Mouse (Mus musculus): ENCODE measurements around the gene Itgad. TPM values are rescaled to one million over a fixed set of nuclear protein-coding genes. Genes with fewer than 3 reads are reported as not detected.

Itgad gene
- polyA plus RNA-seq, 1 experiment from 2014 or later: 0.04 TPM

- Histone ChIP-seq H3K4me3 (ENCODE audit: low read length) (no peak overlapping the region), H3K4me1 (replicated peaks; ENCODE audit: control insufficient read depth, insufficient read depth, low read length) (peaks cover 11% of the 10 kb centered on the region), H3K9me3 (ENCODE audit: control insufficient read depth, low read length) (no peaks in the 10 kb centered on the region), H3K9ac (ENCODE audit: low read length) (no peak overlapping the region; the same call in 1 of the 2 replicates), H3K27me3 (ENCODE audit: control insufficient read depth, insufficient read depth, low read depth, low read length) (no peaks in the 10 kb centered on the region), H3K36me3 (ENCODE audit: control insufficient read depth, insufficient read depth, low read length) (peaks cover 30% of the 10 kb centered on the region), H3K27ac (ENCODE audit: low read length) (peak overlapping the region; percentile 97; the same call in 1 of the 2 replicates), H3K4me2 (ENCODE audit: low read depth, low read length) (no peak overlapping the region)
- ATAC-seq (ENCODE audit: low read depth): no peak
- 82% methylated on average over 4 of the region's 4 CpGs for WGBS
These were observed 91.4 kb downstream of the Itgad start for GRCm38 (mm10) chr7:128245547-128245946.

- peak within 1 kb of the TSS; percentile 98 for H3K27ac ChIP-seq (ENCODE audit: low read length)
- peak within 1 kb of the TSS; percentile 77 for H3K4me3 ChIP-seq (ENCODE audit: low read length)
- ATAC-seq (ENCODE audit: low read depth): peak; percentile 91
- peaks cover 11% of the 10 kb centered on the region for H3K4me1 ChIP-seq (replicated peaks; ENCODE audit: control insufficient read depth, insufficient read depth, low read length)
- H3K27me3 ChIP-seq (ENCODE audit: control insufficient read depth, insufficient read depth, low read depth, low read length): no peaks in the 10 kb centered on the region
- peaks cover 23% of the 10 kb centered on the region for H3K36me3 ChIP-seq (ENCODE audit: control insufficient read depth, insufficient read depth, low read length)
- peak within 1 kb of the TSS; percentile 86 for H3K4me2 ChIP-seq (ENCODE audit: low read depth, low read length)
- 3% methylated on average over 24 of the region's 30 CpGs for WGBS
- H3K9ac ChIP-seq (ENCODE audit: low read length): peak within 1 kb of the TSS; percentile 92
- no peaks in the 10 kb centered on the region for H3K9me3 ChIP-seq (ENCODE audit: control insufficient read depth, low read length)
These were observed 92.6 kb downstream of the Itgad start, which contains the start of gene Tgfb1i1 for GRCm38 (mm10) chr7:128246496-128247391. Gene Tgfb1i1 (plus strand): TSS chr7:128246812.

- 1% methylated on average over 13 of the region's 13 CpGs for WGBS
- peak overlapping the region; percentile 92 for H3K9ac ChIP-seq (ENCODE audit: low read length)
- peak overlapping the region; percentile 77 for H3K4me3 ChIP-seq (ENCODE audit: low read length)
- peak overlapping the region; percentile 86 for H3K4me2 ChIP-seq (ENCODE audit: low read depth, low read length)
- H3K36me3 ChIP-seq (ENCODE audit: control insufficient read depth, insufficient read depth, low read length): peaks cover 23% of the 10 kb centered on the region
- H3K9me3 ChIP-seq (ENCODE audit: control insufficient read depth, low read length): no peaks in the 10 kb centered on the region
- H3K27me3 ChIP-seq (ENCODE audit: control insufficient read depth, insufficient read depth, low read depth, low read length): no peaks in the 10 kb centered on the region
- ATAC-seq (ENCODE audit: low read depth): peak; percentile 86
- peaks cover 14% of the 10 kb centered on the region for H3K4me1 ChIP-seq (replicated peaks; ENCODE audit: control insufficient read depth, insufficient read depth, low read length)
- H3K27ac ChIP-seq (ENCODE audit: low read length): peak overlapping the region; percentile 98
These were observed 93.3 kb downstream of the Itgad start for GRCm38 (mm10) chr7:128247443-128247842.

DNA sequence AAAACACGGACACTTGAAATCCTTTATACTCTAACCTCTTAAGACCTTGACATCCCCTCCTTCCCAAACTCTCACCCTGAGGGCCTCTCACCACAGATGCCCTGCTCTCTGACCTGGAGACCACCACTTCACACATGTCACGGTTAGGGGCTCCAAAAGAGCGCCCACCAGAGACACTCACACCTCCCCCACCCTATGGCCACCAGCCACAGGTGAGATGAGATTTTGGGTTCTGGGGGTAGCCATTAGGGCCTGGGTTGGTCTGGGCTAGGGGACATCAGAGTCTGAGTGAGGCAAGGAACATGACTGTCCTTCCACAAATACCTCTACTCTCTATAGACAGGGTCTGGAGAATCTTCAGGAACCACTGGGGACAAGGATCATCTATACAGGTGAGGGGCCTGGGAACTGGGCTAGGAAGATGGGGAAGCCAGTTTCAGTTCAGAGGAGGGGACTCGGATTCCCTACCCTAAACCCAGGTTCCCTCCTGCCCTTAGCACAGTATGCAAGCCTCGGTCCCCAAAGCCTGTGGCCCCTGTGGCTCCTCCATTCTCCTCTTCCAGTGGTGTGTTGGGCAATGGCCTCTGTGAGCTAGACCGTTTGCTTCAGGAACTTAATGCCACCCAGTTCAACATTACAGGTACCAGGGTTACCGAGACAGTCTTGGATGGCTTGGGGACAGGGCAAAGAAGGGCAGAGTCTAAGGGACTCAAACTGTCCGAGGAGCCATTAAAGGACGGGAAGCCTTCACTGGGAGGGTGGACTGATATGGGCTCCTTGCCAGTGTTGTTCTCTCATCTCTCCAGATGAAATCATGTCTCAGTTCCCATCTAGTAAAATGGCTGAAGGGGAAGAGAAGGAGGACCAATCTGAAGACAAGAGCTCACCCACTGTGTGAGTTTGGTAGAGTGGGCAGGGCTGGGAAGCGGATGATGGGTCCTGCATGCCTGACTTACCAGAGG lies 94.2 kb downstream of the Itgad start:
- no peaks in the 10 kb centered on the region for H3K9me3 ChIP-seq (ENCODE audit: control insufficient read depth, low read length)
- H3K27me3 ChIP-seq (ENCODE audit: control insufficient read depth, insufficient read depth, low read depth, low read length): no peaks in the 10 kb centered on the region
- H3K36me3 ChIP-seq (ENCODE audit: control insufficient read depth, insufficient read depth, low read length): peaks cover 18% of the 10 kb centered on the region
- H3K9ac ChIP-seq (ENCODE audit: low read length): peak overlapping the region; percentile 92
- WGBS: 66% methylated on average over 10 of the region's 10 CpGs
- H3K4me3 ChIP-seq (ENCODE audit: low read length): peak overlapping the region; percentile 77
- H3K4me2 ChIP-seq (ENCODE audit: low read depth, low read length): peak overlapping the region; percentile 86
- ATAC-seq (ENCODE audit: low read depth): no peak
- H3K27ac ChIP-seq (ENCODE audit: low read length): peak overlapping the region; percentile 45; the same call in 1 of the 2 replicates
- peaks cover 17% of the 10 kb centered on the region for H3K4me1 ChIP-seq (replicated peaks; ENCODE audit: control insufficient read depth, insufficient read depth, low read length)

DNA sequence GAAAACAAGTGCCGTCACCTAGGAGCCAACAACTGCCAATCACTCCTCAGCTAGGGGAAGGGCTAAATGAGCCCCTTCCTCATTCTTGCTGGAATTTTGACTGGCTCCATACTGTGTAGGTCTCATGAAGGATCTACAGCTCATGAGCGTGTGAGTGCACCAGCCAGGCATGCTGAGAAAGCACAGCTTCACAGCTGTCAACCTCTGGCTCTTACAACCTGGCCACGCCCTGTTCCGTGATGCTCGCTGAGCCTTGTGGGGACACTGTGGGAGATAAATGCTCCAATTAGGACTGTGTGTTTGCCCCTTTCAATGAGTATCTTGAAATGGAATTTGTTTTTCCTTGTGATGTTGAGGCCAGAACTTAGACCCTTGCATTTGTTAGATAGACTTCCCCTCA lies 95.8 kb downstream of the Itgad start:
- no peak for ATAC-seq (ENCODE audit: low read depth)

DNA sequence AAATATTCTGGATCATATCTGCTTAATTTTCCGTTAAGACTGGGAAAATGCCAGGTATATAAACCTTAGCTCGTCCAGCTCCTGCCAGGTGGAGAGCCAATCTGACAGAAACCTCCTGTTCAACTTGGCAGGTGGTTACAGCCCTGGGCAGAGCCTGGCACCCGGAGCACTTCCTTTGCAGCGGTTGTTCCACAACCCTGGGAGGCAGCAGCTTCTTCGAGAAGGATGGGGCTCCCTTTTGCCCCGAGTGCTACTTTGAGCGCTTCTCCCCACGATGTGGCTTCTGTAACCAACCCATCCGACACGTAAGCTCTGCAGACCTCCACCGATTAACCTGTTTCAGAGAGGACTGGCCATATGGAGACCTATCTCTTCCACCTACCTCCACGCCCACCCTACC lies 97.8 kb downstream of the Itgad start:
- Histone ChIP-seq H3K36me3 (ENCODE audit: control insufficient read depth, insufficient read depth, low read length) (peaks cover 8% of the 10 kb centered on the region), H3K27ac (ENCODE audit: low read length) (no peak overlapping the region), H3K9ac (ENCODE audit: low read length) (no peak overlapping the region), H3K27me3 (ENCODE audit: control insufficient read depth, insufficient read depth, low read depth, low read length) (no peaks in the 10 kb centered on the region), H3K4me2 (ENCODE audit: low read depth, low read length) (peak overlapping the region; percentile 28), H3K4me1 (replicated peaks; ENCODE audit: control insufficient read depth, insufficient read depth, low read length) (peaks cover 17% of the 10 kb centered on the region), H3K4me3 (ENCODE audit: low read length) (no peak overlapping the region), H3K9me3 (ENCODE audit: control insufficient read depth, low read length) (no peaks in the 10 kb centered on the region)
- WGBS: 50% methylated on average over 12 of the region's 12 CpGs
- ATAC-seq (ENCODE audit: low read depth): no peak

More for the DNA sequence above, 95.8 kb downstream of the Itgad start:
- Histone ChIP-seq H3K4me2 (ENCODE audit: low read depth, low read length) (no peak overlapping the region), H3K27ac (ENCODE audit: low read length) (no peak overlapping the region), H3K9me3 (ENCODE audit: control insufficient read depth, low read length) (no peaks in the 10 kb centered on the region), H3K36me3 (ENCODE audit: control insufficient read depth, insufficient read depth, low read length) (peaks cover 8% of the 10 kb centered on the region), H3K4me3 (ENCODE audit: low read length) (no peak overlapping the region), H3K9ac (ENCODE audit: low read length) (0 out of 2 replicates have a peak overlapping the region, but pooled peaks have one; percentile 5), H3K27me3 (ENCODE audit: control insufficient read depth, insufficient read depth, low read depth, low read length) (no peaks in the 10 kb centered on the region), H3K4me1 (replicated peaks; ENCODE audit: control insufficient read depth, insufficient read depth, low read length) (peaks cover 17% of the 10 kb centered on the region)
- 83% methylated on average over 5 of the region's 5 CpGs for WGBS

GRCm38 (mm10) chr7:128252609-128253008 lies 98.4 kb downstream of the Itgad start:
- peak overlapping the region; percentile 23 for H3K4me3 ChIP-seq (ENCODE audit: low read length)
- H3K4me1 ChIP-seq (replicated peaks; ENCODE audit: control insufficient read depth, insufficient read depth, low read length): peaks cover 18% of the 10 kb centered on the region
- H3K27me3 ChIP-seq (ENCODE audit: control insufficient read depth, insufficient read depth, low read depth, low read length): no peaks in the 10 kb centered on the region
- 16% methylated on average over 24 of the region's 24 CpGs for WGBS
- peak; percentile 18; the same call in 1 of the 2 replicates for ATAC-seq (ENCODE audit: low read depth)
- peaks cover 8% of the 10 kb centered on the region for H3K36me3 ChIP-seq (ENCODE audit: control insufficient read depth, insufficient read depth, low read length)
- peak overlapping the region; percentile 28 for H3K4me2 ChIP-seq (ENCODE audit: low read depth, low read length)
- no peak overlapping the region for H3K27ac ChIP-seq (ENCODE audit: low read length)
- no peaks in the 10 kb centered on the region for H3K9me3 ChIP-seq (ENCODE audit: control insufficient read depth, low read length)
- H3K9ac ChIP-seq (ENCODE audit: low read length): no peak overlapping the region

- Histone ChIP-seq H3K9me3 (ENCODE audit: control insufficient read depth, low read length) (no peaks in the 10 kb centered on the region), H3K9ac (ENCODE audit: low read length) (no peak overlapping the region), H3K27me3 (ENCODE audit: control insufficient read depth, insufficient read depth, low read depth, low read length) (no peaks in the 10 kb centered on the region), H3K27ac (ENCODE audit: low read length) (no peak overlapping the region), H3K36me3 (ENCODE audit: control insufficient read depth, insufficient read depth, low read length) (peaks cover 2% of the 10 kb centered on the region), H3K4me1 (replicated peaks; ENCODE audit: control insufficient read depth, insufficient read depth, low read length) (peaks cover 15% of the 10 kb centered on the region), H3K4me2 (ENCODE audit: low read depth, low read length) (no peak overlapping the region), H3K4me3 (ENCODE audit: low read length) (no peak overlapping the region)
- WGBS: 56% methylated on average over 2 of the region's 2 CpGs
- no peak for ATAC-seq (ENCODE audit: low read depth)
These were observed 100.8 kb downstream of the Itgad start for GRCm38 (mm10) chr7:128254978-128255377.
